Mouse (Mus musculus): ENCODE measurements around the gene Rab39b. TPM values are rescaled to one million over a fixed set of nuclear protein-coding genes. Genes with fewer than 3 reads are reported as not detected.

The Rab39b gene
- 1.1 TPM for polyA plus RNA-seq (2014; fragmentation: Illumina TruSeq; extraction: RNeasy Lipid Tissue Mini Kit (QIAGEN cat#74804); ENCODE audit: low replicate concordance)

GRCm38 (mm10) chrX:75577582-75578324 is at the start of gene Rab39b:
Gene Rab39b (minus strand): TSS chrX:75578231.

Other genes starting within 250 kb of the Rab39b start
- 41.5 TPM for gene Fundc2, start 195.8 kb downstream of the Rab39b start, polyA plus RNA-seq (2014; fragmentation: Illumina TruSeq; extraction: RNeasy Lipid Tissue Mini Kit (QIAGEN cat#74804); ENCODE audit: low replicate concordance)
- 0.85 TPM for gene F8, start 195.6 kb downstream of the Rab39b start, polyA plus RNA-seq (2014; fragmentation: Illumina TruSeq; extraction: RNeasy Lipid Tissue Mini Kit (QIAGEN cat#74804); ENCODE audit: low replicate concordance)
- gene Cmc4, start 161.6 kb downstream of the Rab39b start, polyA plus RNA-seq (2014; fragmentation: Illumina TruSeq; extraction: RNeasy Lipid Tissue Mini Kit (QIAGEN cat#74804); ENCODE audit: low replicate concordance) = 54.4 TPM
- 29.9 TPM for gene Mtcp1, start 161.6 kb downstream of the Rab39b start, polyA plus RNA-seq (2014; fragmentation: Illumina TruSeq; extraction: RNeasy Lipid Tissue Mini Kit (QIAGEN cat#74804); ENCODE audit: low replicate concordance)
- gene Brcc3, start 161.6 kb downstream of the Rab39b start, polyA plus RNA-seq (2014; fragmentation: Illumina TruSeq; extraction: RNeasy Lipid Tissue Mini Kit (QIAGEN cat#74804); ENCODE audit: low replicate concordance) = 72.4 TPM
- 227 TPM for gene Vbp1, start 63.9 kb downstream of the Rab39b start, polyA plus RNA-seq (2014; fragmentation: Illumina TruSeq; extraction: RNeasy Lipid Tissue Mini Kit (QIAGEN cat#74804); ENCODE audit: low replicate concordance)

Data from small intestine, adult 10 weeks (tissue).